Mouse (Mus musculus): ENCODE measurements at regions not wholly inside any gene's neighbourhood (a gene's known extent, or its start where the extent isn't known, plus 50 kb on each side); places are given as distances from the start of the nearest gene placed in this dataset.
A peak's percentile ranks its signal among the peaks of the same experiment; 100 is the strongest.

GRCm38 (mm10) chrX:147616374-147616773 is 62.5 kb upstream of the Lrch2 start:
- DNase-seq (ENCODE audit: low spot score in 2 of 2), result no peak

GRCm38 (mm10) chrX:147608660-147609059 is 54.8 kb upstream of the Lrch2 start:
- DNase-seq (ENCODE audit: low spot score in 2 of 2), result peak in 1 of 2 experiments; percentile 9
